Mouse (Mus musculus) urinary bladder, postnatal 36 days (tissue): ENCODE data around the gene Unc5b.
"Not testable (repeated sequence)": the region's sequence is repeated elsewhere in the genome, so short reads cannot be mapped to it uniquely, and the experiment has no call there.

Source experiments
- DNase-seq, 2 experiments: peaks; one replicate each; pipeline ENCODE4 v3.0.0; 2022; ENCODE audit warnings: low spot score in 2 of 2, mixed read lengths in 1 of 2

Unc5b gene

DNA sequence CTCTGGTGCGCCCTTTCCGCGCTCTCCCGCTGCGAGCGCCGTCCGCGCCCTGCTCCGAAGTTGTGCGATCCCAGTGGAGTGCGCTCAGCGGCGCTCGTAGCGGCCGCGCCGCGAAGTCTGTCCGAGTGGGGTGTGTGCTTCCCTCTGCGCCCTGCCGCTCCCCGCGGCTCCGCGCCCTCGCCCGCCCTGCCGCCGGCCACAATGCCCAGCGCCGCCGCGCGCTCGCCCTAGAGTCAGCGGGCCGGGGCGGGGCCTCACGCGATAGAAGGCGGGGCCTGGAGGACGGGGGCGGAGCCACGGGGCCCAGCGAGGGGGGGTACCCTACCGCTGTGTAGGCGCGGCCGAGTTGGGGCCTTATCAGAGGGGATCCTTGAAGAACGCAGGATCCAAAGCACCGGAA lies at the start of gene Unc5b:
Unc5b (minus strand) TSS at position 203 of the 400 bp plus-strand sequence.
- peak; percentile 96 to 97 for DNase-seq

DNA sequence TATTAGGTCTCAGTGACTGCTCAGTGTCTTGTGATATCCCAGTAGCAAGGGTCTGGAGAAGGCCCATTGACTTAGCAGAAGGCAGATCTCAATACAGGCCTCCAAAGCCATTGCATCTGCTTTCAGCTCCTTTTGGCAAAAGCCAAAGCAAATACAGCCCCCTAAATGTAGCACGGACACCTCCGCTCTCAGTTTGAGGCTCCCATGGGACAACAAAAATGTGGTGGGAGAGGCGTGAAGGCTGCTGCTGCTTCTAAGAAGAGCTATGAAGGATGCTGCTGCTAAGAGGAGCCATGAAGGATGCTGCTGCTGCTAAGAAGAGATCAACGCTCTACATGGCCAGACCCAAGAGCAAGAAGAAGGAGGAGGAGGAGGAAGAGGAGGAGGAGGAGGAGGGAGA lies 48.4 kb upstream of the Unc5b start:
- DNase-seq, result no peak

DNA sequence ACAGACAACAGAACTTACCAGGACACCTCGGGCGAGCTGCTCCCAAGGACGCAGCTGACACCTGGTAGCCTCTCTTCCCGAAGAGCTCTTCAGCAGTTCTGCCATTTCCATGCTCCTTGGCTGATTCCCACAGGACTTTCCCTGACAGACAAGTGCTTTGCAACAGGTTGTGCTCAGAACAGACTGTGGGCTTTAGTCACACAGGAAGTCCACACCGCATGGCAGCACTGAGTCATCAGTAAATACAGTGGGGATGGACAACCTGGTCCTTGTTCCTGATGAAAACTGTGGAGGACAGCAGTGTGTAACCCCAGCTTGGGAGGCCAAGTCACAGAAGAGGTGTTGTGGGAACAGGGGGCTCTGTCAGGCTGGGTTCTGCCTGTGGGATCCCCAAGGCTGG lies 45.7 kb upstream of the Unc5b start:
- no peak for DNase-seq

DNA sequence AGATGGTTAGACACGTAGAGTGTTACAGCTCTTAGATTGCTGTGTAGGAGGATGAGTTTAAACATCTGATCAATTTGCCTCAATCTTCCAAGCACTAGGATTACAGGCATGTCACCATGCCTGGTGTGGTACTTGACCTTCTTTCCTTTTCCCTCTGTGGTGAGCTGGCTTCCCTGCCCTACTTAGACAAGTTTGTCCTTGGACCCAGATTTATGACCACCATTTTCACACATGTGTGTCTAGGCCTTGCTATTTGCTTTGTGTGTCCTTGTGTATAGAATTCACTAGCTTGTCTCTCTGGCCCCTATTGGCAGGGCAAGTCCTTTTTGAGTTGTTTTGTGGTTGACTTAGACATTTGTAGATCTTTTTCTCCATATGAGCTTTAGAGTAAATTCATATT lies 43.6 kb upstream of the Unc5b start:
- no peak for DNase-seq

DNA sequence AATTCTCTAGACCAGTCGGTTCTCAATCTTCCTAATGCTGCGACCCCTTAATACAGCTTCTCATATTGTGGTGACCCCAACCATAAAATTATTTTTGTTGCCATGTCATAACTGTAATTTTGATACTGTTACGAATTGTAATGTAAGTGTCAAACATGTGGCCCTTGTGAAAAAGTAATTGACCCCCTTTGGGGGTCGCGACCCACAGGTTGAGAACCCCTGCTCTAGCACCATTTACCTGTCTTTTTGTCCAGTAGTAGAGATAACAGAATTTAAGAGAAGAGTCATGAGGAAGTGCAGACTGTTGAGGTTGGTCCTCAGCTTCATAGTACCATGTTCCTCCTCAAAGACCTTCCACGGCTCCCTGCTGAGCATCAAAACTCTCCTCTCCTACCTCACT lies 31.9 kb upstream of the Unc5b start:
- DNase-seq, result no peak

DNA sequence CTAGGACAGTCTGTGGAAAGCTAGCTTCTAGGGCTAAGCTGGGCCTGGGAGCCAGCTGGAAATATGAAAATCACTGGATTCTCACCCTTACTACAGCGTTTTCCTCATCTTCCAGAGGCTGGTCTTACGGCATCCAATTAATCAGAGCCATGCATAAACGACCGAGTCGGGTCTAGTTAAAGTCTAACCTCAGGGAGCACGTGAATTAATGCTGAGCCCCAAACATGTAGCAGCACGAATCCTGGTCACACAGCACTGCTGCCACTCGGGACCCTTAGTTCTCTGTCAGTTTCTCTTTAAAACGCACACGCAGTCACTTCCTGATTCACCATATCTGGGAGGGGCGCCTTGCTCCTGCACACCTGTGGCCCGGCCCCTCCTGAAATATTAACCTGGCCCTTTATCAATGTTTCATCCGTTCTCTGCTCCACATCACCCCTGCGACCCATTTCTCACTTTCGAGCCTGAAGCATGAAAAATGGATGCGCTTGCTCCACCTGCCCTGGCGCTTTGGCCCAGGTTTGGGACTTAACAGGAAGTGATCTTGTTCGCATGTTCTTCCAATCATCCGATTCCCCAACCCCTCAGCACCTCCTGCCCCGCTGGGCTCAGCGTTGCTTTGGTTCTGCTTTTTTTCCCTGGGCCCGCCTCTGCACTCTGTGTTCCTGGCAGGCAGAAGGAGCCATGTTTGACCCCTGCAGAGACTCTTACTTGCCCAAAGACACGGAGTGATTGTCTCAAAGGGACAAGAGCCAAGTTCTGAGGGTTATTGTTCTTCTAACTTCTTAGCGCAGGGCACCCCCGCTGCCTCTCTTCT lies 31.3 kb upstream of the Unc5b start:
- no peak for DNase-seq

DNA sequence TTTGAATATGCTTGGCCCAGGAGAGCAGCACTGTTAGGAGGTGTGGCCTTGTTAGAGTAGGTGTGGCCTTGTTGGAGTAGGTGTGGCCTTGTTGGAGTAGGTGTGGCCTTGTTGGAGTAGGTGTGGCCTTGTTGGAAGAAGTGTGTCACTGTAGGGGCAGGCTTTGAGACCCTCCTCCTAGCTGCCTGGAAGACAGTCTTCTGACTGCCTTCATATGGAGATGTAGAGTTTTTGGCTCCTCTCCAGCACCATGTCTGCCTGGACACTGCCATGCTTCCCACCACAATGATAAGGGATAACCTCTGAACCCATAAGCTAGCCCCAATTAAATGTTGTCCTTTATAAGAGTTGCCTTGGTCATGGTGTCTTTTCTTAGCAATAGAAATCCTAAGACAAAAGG lies 13.9 kb upstream of the Unc5b start:
- DNase-seq, result not testable (repeated sequence)

DNA sequence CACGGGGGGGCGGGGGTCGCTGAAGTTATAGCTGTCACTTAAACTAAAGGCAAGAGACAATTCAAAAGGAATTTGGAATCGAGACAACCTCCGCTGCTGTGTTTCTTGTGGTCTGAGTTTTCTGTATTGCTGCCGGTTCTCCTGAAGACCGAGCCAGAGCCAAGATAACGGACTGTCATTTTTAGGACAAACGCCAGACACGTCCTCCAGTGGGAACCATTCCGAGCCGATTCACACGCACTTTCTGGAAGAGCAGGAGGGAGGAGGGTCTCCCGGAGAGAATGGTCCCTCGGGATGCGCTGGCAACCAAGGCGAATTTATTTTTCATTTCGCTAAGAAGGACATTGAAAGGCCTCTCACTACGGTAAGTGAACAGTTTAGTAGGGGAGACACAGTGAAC lies 7.4 kb upstream of the Unc5b start:
- DNase-seq, result no peak

DNA sequence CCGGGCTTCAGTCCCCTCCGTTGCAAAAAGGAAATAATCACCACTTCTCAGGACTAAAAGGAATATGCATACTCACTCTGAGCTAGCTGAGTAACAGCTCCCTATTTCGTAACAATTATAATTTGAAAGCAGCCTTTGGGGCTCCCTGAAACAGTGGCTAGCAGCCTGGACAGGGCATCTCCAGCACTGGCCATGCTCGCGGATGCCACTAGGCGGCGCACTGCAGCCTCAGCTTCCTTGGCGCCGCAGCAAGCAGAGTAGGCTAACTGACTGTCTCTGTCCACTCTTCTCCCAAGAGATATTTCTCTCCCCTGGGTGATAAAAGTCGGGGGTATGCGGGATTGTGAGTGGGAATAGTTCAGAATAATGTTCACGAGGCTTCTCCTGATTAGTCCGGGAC lies 3.6 kb upstream of the Unc5b start:
- DNase-seq, result peak; percentile 66 to 81

DNA sequence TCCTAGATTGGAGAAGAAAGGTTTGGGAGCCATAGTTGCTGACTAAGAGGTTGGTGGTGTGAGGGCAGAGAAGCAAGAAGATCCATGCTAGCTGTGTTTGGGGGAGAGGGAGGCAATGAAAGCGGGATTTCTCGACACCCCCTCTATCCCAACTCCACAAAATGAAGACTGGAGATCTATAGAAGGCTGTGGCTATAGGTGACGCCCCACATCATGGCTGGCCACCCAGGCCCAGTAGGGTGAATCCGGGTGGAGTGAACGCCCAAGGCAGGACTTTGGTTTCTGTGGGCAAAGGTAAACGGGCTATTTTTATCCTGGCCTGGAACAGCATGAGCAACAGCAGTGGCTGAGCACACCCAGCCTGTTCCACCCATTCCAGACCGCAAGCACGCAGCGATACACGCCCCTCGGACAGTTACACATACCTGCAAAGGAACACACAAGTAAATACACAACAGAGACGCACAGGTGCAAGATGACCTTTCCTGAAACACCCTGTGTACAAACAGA lies 1.3 kb upstream of the Unc5b start:
- peak in 1 of 2 experiments; percentile 47 for DNase-seq

DNA sequence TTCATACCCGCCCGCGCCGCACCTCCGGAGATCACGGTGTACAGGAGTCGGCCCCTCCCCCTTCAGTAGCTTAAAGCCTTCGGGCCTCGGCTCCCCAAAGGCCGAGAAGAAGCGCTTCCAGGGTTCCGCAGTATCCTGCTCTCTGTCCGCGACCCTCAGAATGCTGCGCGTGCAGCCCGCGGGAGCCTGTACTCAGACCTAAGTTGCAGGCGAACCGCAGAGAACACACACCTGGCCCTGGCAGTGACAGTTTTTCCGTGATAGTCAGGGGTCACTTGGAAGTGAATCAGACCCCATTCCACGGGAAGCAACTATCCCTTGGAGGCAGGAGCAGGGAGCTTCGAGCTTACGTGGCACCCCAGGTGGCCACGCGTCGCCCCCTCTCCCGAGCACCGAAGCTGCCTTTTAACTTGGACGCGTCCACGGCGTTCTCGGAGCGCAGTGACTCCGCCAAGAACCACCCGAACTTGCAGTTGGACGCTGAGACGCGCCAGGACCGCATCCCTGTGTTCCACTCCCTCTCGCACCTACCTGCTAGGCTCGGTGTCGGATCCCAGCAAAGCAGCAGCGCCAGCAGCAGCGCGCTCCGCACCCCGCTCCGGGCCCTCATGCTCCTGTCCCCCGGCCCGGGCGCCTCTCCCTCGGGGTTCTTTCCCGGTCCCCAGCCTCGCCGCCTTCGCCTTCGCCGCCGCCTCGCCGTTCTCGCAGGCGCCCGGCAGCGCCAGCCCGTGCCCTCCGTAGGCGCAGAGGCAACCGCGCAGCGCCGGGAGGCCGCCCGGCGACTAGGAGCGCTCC lies 628 bp downstream of the Unc5b start:
- no peak for DNase-seq

DNA sequence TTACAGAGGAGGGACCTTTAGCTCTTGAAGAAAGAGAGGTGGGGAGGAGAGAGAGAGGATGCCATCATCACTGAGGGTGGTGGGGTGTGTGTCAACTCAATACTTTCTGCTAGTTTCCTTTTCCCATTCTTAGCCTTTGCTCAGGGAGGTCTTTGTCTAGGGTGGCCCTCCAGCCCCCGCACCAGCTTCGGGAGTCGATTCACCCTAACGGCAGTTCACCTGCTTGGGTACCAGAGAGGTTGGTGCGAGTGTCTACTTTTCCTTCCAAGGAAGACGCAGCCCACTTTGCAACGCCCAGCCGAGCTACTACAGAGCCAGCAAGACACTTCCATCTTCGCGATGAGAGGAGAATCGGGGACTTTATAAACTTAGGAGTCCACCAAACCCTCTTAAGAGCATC lies 1.4 kb downstream of the Unc5b start:
- no peak for DNase-seq

DNA sequence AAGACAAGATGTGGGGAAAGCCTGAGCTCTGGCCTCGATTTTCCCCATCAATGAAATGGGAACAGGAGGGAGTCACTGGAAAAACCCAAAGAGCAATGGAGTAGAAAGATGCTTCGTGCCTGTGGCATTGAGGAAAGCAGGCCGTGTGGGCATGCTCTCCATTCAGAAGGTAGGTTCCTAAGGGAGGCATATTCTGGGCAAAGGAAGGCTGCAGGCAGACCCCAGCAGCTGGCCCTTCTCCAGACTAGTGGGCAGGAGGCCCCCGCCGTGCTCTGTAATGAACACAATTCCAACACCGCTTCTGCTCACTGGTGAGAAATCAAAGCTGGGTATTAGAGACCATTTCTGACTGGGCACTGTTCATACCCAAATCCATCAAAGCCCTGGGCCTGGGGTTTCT lies 2.3 kb downstream of the Unc5b start:
- no peak for DNase-seq

DNA sequence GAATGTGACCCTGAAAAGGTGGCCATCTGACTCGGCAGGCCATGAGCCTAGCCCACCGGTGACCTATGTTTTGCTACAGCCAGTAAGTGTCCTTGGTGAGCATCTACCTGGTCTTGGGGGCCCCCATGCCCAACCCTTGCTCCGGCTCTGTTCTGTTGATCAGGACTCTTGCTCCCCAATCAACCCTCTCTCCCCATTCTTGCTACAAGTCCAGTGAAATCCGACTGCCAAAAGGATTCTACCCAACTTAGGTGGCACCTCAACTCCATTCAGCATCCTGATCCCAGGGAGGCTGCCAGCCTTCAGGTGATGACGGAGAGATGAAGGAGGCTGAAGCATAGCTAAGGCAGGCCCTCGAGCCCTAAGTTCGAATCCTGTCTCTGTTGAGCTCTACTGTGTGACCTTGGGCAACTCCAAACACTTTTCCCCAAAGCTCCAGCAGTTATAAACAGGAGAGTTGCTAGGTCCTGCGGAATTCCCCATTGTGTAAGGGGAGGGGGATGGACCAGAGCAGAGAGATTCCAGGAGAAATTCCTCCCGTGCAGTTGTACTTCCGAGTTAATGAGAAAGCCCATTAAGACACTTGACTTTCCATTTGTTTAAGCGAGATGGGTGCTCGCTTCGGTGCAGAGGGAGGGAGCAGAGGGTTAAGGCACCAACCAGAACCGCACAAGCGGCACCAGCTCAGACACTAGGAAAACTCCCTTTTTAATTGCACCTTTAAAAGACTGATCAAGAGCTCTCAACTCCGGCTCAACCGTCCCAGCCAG lies 3.3 kb downstream of the Unc5b start:
- DNase-seq, result no peak

DNA sequence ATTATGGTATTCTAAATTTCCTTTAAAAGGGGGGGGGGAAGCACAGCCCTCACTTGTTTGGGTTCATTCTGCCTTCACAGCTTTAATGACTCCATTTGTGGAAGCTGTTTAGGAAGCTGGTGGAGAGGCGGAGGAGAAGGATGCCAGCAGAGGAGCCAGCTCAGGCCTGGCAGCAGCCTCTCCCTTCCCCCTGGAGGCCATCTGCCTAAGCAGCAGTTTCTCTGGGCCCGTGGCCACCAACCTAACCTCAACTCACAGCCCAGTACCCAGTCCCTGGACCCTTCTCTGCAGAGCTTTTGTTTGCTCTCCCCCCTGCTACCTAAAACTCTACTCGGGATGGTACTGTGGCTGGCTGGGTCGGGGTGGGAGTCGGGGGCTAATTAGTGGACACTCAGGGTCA lies 4.1 kb downstream of the Unc5b start:
- no peak for DNase-seq

DNA sequence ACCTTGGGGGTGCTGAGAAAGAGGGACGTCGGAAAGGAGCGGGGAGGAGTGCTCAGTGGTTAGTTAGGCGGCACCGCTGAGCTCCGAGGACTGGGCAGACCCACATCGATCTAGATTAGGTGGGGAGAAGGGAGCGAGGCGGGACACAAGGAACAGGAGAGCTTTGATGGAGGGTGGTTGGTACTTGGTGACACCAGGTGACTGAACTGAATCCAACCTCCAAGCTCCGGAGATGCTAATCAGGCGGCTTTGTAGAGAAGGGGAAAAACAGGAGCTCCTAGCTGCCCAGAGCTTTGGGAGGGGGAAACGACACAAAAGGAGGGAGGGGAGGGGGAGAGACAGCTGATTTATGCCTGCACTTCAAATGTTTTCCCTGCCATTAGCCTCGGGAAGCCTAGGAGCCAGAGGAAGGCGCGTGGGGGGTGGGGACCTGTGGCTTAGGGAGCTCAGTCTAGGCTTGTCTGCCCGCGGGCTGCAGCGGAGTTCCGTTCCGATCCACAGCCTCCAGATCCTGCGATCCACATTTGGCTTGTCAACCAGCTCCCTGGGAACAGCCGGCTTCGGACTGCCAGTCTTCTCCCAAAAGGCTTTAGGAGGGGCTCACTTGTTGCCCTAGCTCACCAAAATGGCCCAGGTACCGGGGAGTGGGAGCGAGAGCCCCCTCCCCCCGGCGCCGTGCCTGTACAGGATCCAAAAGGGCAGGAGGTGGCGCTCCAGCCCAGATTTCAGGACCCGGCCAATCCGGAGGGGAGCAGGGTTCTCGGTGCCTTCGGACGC lies 4.7 kb downstream of the Unc5b start:
- DNase-seq, result peak; percentile 61 to 68

DNA sequence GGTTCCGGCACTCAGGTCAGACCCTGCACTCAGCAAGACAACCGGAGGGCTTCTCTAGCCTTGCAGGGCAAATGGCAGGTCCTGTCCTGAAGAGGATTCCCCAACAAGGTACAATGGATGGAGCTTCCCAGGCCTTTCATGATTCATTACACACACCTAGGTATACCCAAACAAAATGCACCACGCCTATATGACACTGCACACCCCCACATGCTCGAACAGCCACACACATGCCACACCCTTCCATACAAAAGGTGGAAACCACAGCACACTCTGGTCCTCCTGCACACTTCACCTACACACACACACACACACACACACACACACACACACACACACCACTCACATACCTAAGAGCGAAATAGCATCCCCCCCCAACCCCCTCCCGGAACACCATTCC lies 5.4 kb downstream of the Unc5b start:
- no peak for DNase-seq

DNA sequence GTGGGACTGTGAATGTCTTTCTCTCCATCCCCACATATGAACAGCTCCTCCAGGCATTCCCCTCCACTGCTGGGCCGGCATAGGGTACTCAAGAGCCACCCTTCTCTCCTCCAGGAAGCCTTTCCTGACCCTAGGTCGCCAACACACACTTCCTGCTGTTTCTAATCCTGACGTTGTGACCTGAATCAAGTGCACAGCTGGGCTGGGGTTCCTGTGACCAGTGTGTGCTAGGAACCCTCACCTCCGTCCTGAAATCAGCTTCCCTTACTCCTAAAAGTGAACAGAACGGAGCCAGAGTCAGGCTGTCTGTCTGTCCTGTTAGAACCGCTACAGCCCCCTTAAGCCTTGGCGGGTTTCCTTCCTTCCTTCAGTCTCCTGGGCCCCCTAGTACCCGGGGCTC lies 7.6 kb downstream of the Unc5b start:
- no peak for DNase-seq

DNA sequence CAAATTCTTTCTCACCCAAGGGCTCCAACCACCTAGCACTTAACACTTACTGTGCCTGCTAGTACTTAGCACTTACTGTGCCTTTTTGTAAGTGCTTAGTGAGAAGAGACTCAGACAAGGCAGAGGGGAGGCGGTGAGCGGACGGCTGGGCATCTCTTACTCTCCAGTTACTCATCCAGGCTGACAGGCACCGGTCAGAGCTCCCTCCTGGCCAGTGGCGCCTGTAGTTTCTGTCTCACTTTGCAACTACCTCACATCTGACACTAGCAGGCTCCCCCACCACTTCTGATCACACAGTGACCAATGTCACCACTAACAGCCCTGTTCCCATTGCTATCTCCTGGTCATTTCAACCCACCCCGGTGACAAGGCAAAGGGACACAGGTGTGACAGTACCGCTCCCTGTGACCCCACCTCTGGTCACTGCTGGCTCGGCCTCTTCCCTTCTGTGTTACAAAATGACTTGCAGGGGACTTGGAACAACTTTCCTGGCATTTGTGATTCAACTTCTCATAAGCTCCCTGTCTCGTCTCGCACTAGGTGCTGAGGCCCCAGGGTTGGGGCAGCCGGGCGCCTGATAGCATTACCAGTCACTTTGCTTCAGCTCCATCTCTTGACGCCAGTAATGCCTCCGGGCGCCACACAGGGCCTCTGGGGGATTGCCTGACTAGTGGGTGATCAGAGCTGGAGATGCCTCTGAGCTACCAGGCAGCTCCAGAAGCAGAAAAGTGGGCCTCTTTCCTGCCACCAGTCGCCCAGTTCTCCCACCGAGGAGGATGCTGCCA lies 8.5 kb downstream of the Unc5b start:
- DNase-seq, result no peak

DNA sequence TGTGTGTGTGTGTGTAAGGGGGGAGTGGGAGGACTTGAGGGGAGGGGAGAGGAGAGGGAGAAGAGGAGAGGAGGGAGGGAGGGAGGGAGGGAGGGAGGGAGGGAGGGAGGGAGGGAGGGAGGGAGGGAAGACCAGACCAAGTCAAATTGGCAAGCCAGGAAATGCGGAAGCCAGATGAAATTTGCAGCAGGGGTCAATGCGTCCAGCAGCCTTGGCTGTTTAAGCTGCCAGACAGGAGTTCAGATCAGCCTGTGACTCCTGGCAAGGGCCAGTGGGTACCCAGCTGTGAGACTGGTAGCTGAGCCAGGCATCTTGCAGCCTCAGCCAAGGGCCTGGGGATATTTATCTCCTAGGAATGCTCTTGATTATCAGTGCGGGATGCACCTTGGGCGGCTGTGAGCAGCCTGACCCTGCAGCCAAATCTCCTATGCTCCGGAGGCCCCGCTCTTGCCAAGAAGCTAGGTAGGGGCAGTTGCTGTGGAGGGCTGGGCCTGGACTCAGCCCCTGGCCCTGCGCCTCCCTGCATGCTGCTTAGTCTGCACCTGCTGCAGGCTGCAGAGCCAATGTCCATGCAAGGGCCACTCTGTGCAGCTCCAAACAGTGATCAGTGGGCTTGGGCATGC lies 9.5 kb downstream of the Unc5b start:
- DNase-seq, result no peak
